Mouse (Mus musculus) small intestine, adult 2 months (tissue): ENCODE results near the gene Cers6.

Experiments used
- CTCF ChIP-seq: fragments of 200-500 bp; IDR thresholded peaks from 2 replicates; pipeline ENCODE4 v1.5.1; 2012; ENCODE audit warnings: low read depth, mild to moderate bottlenecking, control low read depth, inconsistent platforms, low read length, moderate library complexity, mixed read lengths; ENCODE audit not compliant: insufficient replicate concordance, insufficient read length; ENCODE audit errors: extremely low read depth
- POLR2A ChIP-seq: fragments of 200-500 bp; IDR thresholded peaks from 2 replicates; pipeline ENCODE4 v1.6.1; 2012; ENCODE audit warnings: low read depth, mild to moderate bottlenecking, control low read depth, inconsistent platforms, low read length, moderate library complexity

DNA sequence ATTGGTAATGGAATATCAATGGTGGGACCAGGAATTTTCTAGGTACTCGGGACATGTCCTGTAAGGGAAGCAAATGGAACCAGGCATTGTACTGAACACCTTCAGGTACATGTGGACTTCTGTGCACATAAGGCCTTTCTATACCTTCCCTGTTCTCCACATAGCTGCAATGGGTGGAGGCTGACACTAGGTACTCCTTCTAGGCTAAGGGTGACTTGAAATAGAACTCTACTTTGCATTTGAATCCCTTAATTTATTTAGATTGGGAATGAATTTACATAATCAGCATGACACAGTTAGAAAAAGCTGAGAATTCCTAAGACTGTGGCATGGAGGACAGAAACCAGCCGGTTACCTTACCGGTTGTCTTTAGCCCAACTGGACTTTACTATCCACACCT, 186.6 kb downstream of the Cers6 start:
- TF ChIP-seq POLR2A (no peak), CTCF (no peak)
